Mouse (Mus musculus) lung, postnatal 0 days (tissue): ENCODE results near the gene Kcnb1. TPM values are rescaled to one million over a fixed set of nuclear protein-coding genes. Genes with fewer than 3 reads are reported as not detected.

Experiments used
- ATAC-seq: fragments of 200-750 bp; cut with Nextera tagmentation; 2 replicates; pipeline ENCODE4 v1.8.0; 2017; ENCODE audit warnings: moderate library complexity
- DNase-seq: peaks from one replicate; pipeline ENCODE4 v3.0.0-alpha.2; 2016; ENCODE audit warnings: low spot score
- H3K27ac ChIP-seq: fragments of 300-500 bp; sonication (generic); 2 replicates; pipeline ENCODE4 v1.5.1; 2014; ENCODE audit warnings: antibody characterized with exemption, mild to moderate bottlenecking, low read length, mixed read lengths
- H3K27me3 ChIP-seq: fragments of 300-500 bp; sonication (generic); replicated peaks from 2 replicates; pipeline ENCODE4 v1.6.1; 2014; ENCODE audit warnings: low read length, mixed read lengths; ENCODE audit not compliant: insufficient read depth
- H3K36me3 ChIP-seq: fragments of 300-500 bp; sonication (generic); 2 replicates; pipeline ENCODE4 v1.6.1; 2014; ENCODE audit warnings: low read length, mixed read lengths; ENCODE audit not compliant: insufficient read depth
- H3K4me1 ChIP-seq: fragments of 300-500 bp; sonication (generic); 2 replicates; pipeline ENCODE4 v1.6.1; 2014; ENCODE audit warnings: antibody characterized with exemption, low read depth, low read length, mixed read lengths; ENCODE audit not compliant: insufficient read depth
- H3K4me2 ChIP-seq: fragments of 300-500 bp; sonication (generic); replicated peaks from 2 replicates; pipeline ENCODE4 v1.6.1; 2014; ENCODE audit warnings: low read depth, mild to moderate bottlenecking, low read length, moderate library complexity, mixed read lengths
- H3K4me3 ChIP-seq: fragments of 300-500 bp; sonication (generic); 2 replicates; pipeline ENCODE4 v1.5.1; 2014; ENCODE audit warnings: low read depth, low read length
- H3K9ac ChIP-seq: fragments of 300-500 bp; sonication (generic); replicated peaks from 2 replicates; pipeline ENCODE4 v1.6.1; 2014; ENCODE audit warnings: low read depth, mild to moderate bottlenecking
- H3K9me3 ChIP-seq: fragments of 300-500 bp; sonication (generic); 2 replicates; pipeline ENCODE4 v1.6.1; 2016; ENCODE audit warnings: low read length, mixed read lengths
- CTCF ChIP-seq: IDR thresholded peaks from 2 replicates; pipeline ENCODE4 v1.5.1; 2016; ENCODE audit warnings: antibody characterized with exemption, mild to moderate bottlenecking
- EP300 ChIP-seq: IDR thresholded peaks from 2 replicates; pipeline ENCODE4 v1.6.1; 2016; ENCODE audit warnings: antibody characterized with exemption, mild to moderate bottlenecking, control low read depth
- WGBS: fragments of 180-500 bp; shearing (Covaris S2); extraction: QIAGEN DNeasy Blood & Tissue Kit; methylation state at CpG from one replicate; pipeline ENCODE4 v1.1.7; 2014; 5-methylcytosine and 5-hydroxymethylcytosine counted together
- polyA plus RNA-seq: library from polyadenylated mRNA; unstranded; fragments of >200 nt; fragmentation: Nextera tagmentation; extraction: Ambion mirVana; gene quantifications from 2 replicates; pipeline ENCODE4 v1.2.1, GENCODE M21; 2015

Kcnb1 gene
- polyA plus RNA-seq, 1 experiment from 2014 or later: 1.1 TPM

DNA sequence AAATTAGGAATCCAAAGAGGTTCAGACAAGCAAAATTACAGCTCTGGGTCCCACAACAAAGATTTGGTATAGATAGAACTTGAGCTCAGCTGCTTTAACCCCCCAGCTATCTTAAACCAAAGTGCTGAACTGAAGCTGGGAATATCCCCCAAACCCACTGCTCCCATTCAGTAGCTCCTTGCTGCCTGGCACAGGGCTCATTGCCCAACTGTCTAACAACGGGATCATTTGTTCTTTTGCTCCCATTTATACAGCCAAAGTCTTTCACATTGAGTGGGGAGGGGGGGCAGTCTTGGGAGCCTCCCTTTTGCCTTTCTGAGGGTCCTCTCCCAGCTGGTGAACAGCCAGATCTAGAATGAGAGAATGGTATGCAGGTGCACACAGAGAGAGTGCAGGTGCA lies 99.7 kb downstream of the Kcnb1 start:
- no peak for TF ChIP-seq EP300
- TF ChIP-seq CTCF: no peak
- Histone ChIP-seq H3K9me3 (no peaks in the 10 kb centered on the region), H3K36me3 (no peaks in the 10 kb centered on the region), H3K4me3 (no peak overlapping the region), H3K9ac (no peak overlapping the region), H3K4me1 (no peaks in the 10 kb centered on the region), H3K27me3 (no peaks in the 10 kb centered on the region), H3K27ac (no peak overlapping the region), H3K4me2 (no peak overlapping the region)
- WGBS: 67% methylated on average over 1 of the region's 1 CpGs
- ATAC-seq (no peak), DNase-seq (no peak)

DNA sequence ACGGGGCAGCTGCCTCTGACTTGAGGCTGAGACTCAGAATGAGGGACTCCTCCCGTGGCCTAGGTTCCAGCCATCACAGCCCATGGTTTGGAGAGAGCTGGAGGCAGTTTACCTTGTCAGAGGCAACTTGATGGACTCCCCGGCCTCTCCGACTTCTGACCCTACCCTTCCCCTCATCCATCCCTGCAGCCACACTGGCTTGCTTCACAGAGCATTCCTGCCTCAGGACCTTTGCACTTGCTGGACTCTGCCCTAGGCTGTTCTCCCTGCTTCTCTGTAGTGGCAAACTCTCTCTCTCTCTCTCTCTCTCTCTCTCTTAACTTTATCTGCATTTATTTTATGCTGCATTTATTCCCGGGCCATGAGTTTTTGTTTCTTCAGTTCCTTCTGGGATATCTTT lies 103.1 kb downstream of the Kcnb1 start:
- Histone ChIP-seq H3K9me3 (no peaks in the 10 kb centered on the region), H3K27ac (no peak overlapping the region), H3K4me1 (no peaks in the 10 kb centered on the region), H3K9ac (no peak overlapping the region), H3K4me3 (no peak overlapping the region), H3K4me2 (no peak overlapping the region), H3K36me3 (no peaks in the 10 kb centered on the region), H3K27me3 (no peaks in the 10 kb centered on the region)
- ATAC-seq (no peak), DNase-seq (no peak)
- WGBS: 64% methylated on average over 5 of the region's 5 CpGs
- TF ChIP-seq EP300: no peak
- no peak for TF ChIP-seq CTCF

DNA sequence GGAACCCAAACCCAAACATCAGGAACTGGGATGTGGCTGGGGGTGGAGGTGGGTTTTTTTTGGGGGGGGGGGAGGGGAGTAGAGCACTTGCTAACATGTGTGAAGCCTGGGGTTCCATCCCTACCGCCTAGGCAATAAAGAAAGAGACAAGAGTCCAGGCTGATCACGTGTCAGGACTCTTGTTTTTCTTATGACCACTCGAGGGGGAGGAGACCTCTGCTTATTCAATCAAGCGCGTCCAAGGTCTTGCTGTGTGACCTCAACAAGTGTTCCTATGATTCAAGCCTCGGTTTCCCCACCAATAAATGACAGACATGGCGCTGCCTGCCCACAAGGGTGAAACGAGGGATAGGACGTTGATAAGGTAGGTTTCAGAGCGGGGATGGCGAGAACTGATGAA lies 103.9 kb downstream of the Kcnb1 start:
- Histone ChIP-seq H3K36me3 (no peaks in the 10 kb centered on the region), H3K4me3 (no peak overlapping the region), H3K27me3 (no peaks in the 10 kb centered on the region), H3K4me1 (no peaks in the 10 kb centered on the region), H3K9me3 (no peaks in the 10 kb centered on the region), H3K27ac (no peak overlapping the region), H3K9ac (no peak overlapping the region), H3K4me2 (peak overlapping the region; percentile 8; the same call in 1 of the 2 replicates)
- no peak for ATAC-seq
- WGBS: 33% methylated on average over 11 of the region's 11 CpGs
- no peak for TF ChIP-seq CTCF
- no peak for TF ChIP-seq EP300
- no peak for DNase-seq

DNA sequence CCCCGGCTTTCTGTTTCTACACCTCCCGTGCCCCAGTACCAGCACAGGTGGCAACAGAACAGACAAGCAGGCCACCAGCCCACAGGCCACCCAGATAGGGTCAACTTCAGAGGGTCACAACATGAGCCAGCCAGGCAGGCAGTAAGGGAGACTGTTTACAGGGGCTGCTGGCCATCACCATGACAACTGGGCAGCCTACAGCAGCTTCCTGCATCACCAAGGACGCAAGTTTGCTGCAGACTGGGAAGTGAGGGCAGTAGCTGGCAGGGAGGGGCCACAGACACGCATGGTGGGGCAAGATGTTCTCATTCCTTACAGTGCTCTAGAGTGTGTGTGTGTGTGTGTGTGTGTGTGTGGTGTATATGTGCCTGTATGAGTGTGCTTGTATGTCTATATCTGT lies 108.3 kb downstream of the Kcnb1 start:
- Histone ChIP-seq H3K9ac (no peak overlapping the region), H3K4me3 (no peak overlapping the region), H3K9me3 (no peaks in the 10 kb centered on the region), H3K4me1 (no peaks in the 10 kb centered on the region), H3K27me3 (no peaks in the 10 kb centered on the region), H3K4me2 (no peak overlapping the region), H3K36me3 (no peaks in the 10 kb centered on the region), H3K27ac (no peak overlapping the region)
- ATAC-seq: peak; percentile 69
- DNase-seq: peak; percentile 60
- WGBS: 18% methylated on average over 4 of the region's 4 CpGs
- TF ChIP-seq CTCF (no peak), EP300 (no peak)

DNA sequence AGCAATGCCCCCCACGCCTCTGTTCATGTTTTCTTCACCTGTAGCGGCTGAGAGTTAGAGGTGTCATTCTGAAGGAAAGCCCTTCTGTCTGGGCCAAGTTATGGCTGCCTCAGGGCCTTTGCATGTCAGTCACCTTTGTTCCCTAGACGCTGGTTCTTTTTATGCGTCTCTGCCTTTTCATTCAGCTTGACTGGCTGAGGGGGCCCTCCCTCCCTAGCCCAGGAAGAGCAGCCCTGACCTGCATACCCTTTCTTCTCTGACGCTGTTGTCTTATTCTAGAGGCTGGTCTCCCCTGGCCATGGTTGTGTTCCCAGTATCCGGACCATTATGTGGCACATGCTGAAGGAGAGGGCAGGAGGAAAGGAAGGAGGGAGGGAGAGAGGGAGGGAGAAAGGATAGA lies 108.8 kb downstream of the Kcnb1 start:
- H3K36me3 ChIP-seq: no peaks in the 10 kb centered on the region
- 53% methylated on average over 6 of the region's 6 CpGs for WGBS
- H3K4me3 ChIP-seq: no peak overlapping the region
- H3K27ac ChIP-seq: no peak overlapping the region
- no peak overlapping the region for H3K4me2 ChIP-seq
- no peak for DNase-seq
- no peaks in the 10 kb centered on the region for H3K4me1 ChIP-seq
- no peaks in the 10 kb centered on the region for H3K9me3 ChIP-seq
- TF ChIP-seq EP300: no peak
- no peaks in the 10 kb centered on the region for H3K27me3 ChIP-seq
- no peak overlapping the region for H3K9ac ChIP-seq
- ATAC-seq: no peak

GRCm38 (mm10) chr2:167080387-167080786 lies 109.6 kb downstream of the Kcnb1 start:
- no peak for TF ChIP-seq EP300
- H3K9ac ChIP-seq: no peak overlapping the region
- ATAC-seq (no peak), DNase-seq (no peak)
- no peaks in the 10 kb centered on the region for H3K27me3 ChIP-seq
- WGBS: 74% methylated on average over 3 of the region's 3 CpGs
- no peaks in the 10 kb centered on the region for H3K36me3 ChIP-seq
- no peaks in the 10 kb centered on the region for H3K4me1 ChIP-seq
- no peak overlapping the region for H3K4me2 ChIP-seq
- no peak overlapping the region for H3K27ac ChIP-seq
- no peaks in the 10 kb centered on the region for H3K9me3 ChIP-seq
- H3K4me3 ChIP-seq: no peak overlapping the region
